8 mouse cellular contexts compared by ENCODE assay signal in the genomic region with DNA sequence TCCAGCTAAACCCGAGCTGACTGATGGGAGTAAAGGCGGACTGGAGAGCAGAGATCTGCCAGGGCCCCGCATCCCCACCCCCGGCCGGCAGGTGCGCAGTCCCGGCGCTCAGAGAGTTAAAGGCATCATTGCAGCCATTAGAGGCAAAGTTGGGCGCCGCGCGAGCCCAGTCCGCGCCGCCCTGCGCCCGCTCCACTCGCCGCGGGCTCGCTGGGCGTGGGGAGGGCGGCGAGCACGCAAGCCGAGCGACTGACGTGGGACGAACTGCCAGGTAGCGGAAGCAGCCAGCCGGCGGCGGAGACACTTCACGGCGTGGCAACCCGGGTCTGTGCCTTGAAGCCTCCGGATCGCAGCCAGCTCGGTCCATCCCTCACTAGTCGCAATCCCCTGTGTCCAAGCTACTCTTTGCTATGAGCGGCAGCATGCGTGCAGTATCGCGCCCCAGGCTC. TPM values are rescaled to one million over a fixed set of nuclear protein-coding genes. Genes with fewer than 3 reads are reported as not detected.
DNase-seq lines count a peak whose midpoint lies in the region; ATAC-seq and TF ChIP-seq lines count a peak whose summit lies in the region.

Gene Vstm2a, plus strand, starts transcription at position 252 of the 449 bp plus-strand sequence.

- TF ChIP-seq CTCF in kidney, postnatal 0 days (IDR thresholded peaks at IDR 0.05; ENCODE audit: low read depth): no peak
- no peak for TF ChIP-seq CTCF in liver, embryonic 14.5 days (IDR thresholded peaks at IDR 0.05; ENCODE audit: low read depth)

- no peak within 1 kb of the TSS for H3K27ac ChIP-seq in kidney, postnatal 0 days
- H3K27ac ChIP-seq in liver, embryonic 14.5 days: no peak within 1 kb of the TSS

- no peaks in the 10 kb centered on the region for H3K36me3 ChIP-seq in kidney, postnatal 0 days (ENCODE audit: insufficient read depth, low read length)
- H3K36me3 ChIP-seq in liver, embryonic 14.5 days (replicated peaks; ENCODE audit: control insufficient read depth, insufficient read depth, low read depth): no peaks in the 10 kb centered on the region

- peak within 1 kb of the TSS; percentile 44 for H3K4me3 ChIP-seq in kidney, postnatal 0 days (replicated peaks; ENCODE audit: low read depth, low read length)
- H3K4me3 ChIP-seq in liver, embryonic 14.5 days (ENCODE audit: insufficient read depth in 1 of 2, low read depth in 2 of 2, low read length in 2 of 2): peak within 1 kb of the TSS in 1 of 2 experiments; percentile 28; a peak in 2 of 4 replicates

- no peaks in the 10 kb centered on the region for H3K9me3 ChIP-seq in kidney, postnatal 0 days (replicated peaks; ENCODE audit: low read length)
- H3K9me3 ChIP-seq in liver, embryonic 14.5 days (ENCODE audit: control insufficient read depth, low read length): no peaks in the 10 kb centered on the region

- no peak for TF ChIP-seq EP300 in liver, embryonic 14.5 days (IDR thresholded peaks at IDR 0.05; ENCODE audit: low read depth)

- peak within 1 kb of the TSS; percentile 82 for H3K4me2 ChIP-seq in kidney, postnatal 0 days (ENCODE audit: low read length)
- peak within 1 kb of the TSS; percentile 41; the same call in 1 of the 2 replicates for H3K4me2 ChIP-seq in liver, embryonic 14.5 days (ENCODE audit: low read depth)

- H3K27me3 ChIP-seq in kidney, postnatal 0 days (ENCODE audit: insufficient read depth, low read length): peaks cover 25% of the 10 kb centered on the region
- peaks cover 36% of the 10 kb centered on the region for H3K27me3 ChIP-seq in liver, embryonic 14.5 days (ENCODE audit: control insufficient read depth, insufficient read depth, low read length)

- peak; percentile 3 for DNase-seq in lung, postnatal 14 days
- no peak for DNase-seq in lung, postnatal 10 days
- peak; percentile 66 to 69 for DNase-seq in cerebellum, postnatal 36 days
- peak; percentile 12 for DNase-seq in kidney, postnatal 0 days (ENCODE audit: low spot score)
- no peak for DNase-seq in liver, embryonic 14.5 days (ENCODE audit: low read depth in 3 of 3, low spot score in 3 of 3)
- peak; percentile 81 for DNase-seq in right cerebral cortex, postnatal 25 days
- no peak for DNase-seq in ovary, postnatal 14 days (ENCODE audit: low spot score)

- peak within 1 kb of the TSS; percentile 35; the same call in 1 of the 2 replicates for H3K9ac ChIP-seq in kidney, postnatal 0 days (ENCODE audit: low read depth, low read length)
- H3K9ac ChIP-seq in liver, embryonic 14.5 days (replicated peaks): no peak within 1 kb of the TSS

- WGBS in kidney, postnatal 0 days: under 1% methylated on average over 44 of the region's 44 CpGs
- under 1% methylated on average over 44 of the region's 44 CpGs for WGBS in liver, embryonic 14.5 days (ENCODE audit: insufficient replicate concordance)

- H3K4me1 ChIP-seq in kidney, postnatal 0 days (replicated peaks; ENCODE audit: insufficient read depth, low read length): no peaks in the 10 kb centered on the region
- H3K4me1 ChIP-seq in liver, embryonic 14.5 days (replicated peaks; ENCODE audit: control insufficient read depth in 2 of 2, insufficient read depth in 2 of 2, low read length in 1 of 2): no peaks in the 10 kb centered on the region

- peak; percentile 62 for ATAC-seq in granulocyte monocyte progenitor cell, adult 5-6 weeks (replicated peaks; ENCODE audit: poor library complexity, severe bottlenecking)
- ATAC-seq in kidney, postnatal 0 days (replicated peaks; ENCODE audit: low FRiP score, low read depth): peak; percentile 73
- no peak for ATAC-seq in liver, embryonic 14.5 days (ENCODE audit: insufficient read depth)

RNA-seq across cellular contexts. Expression of gene Vstm2a, which starts in this region (rescaled TPM):
- total RNA-seq in granulocyte monocyte progenitor cell, adult 5-6 weeks (2014; fragmentation: Nextera tagmentation): not detected in 2 replicates
- not detected in 2 replicates for total RNA-seq in granulocyte monocyte progenitor cell, adult 5-6 weeks (2017)
- polyA plus RNA-seq in kidney, postnatal 0 days (2015; fragmentation: Nextera tagmentation; extraction: Ambion mirVana): 1.5 and 2.0 TPM in 2 replicates
- polyA plus RNA-seq in liver, embryonic 14.5 days (2012; rRNA removed): 0.02 and 0.06 TPM in 2 replicates
- polyA plus RNA-seq in liver, embryonic 14.5 days (2014; fragmentation: Nextera tagmentation; extraction: Ambion mirVana): 0.13 TPM in 1 of 2 replicates, not detected in the other

Comparison
In these comparisons a context has a peak if more than half of its experiments do, and no peak if none do; other contexts are left out.
1. DNase-seq: peak in lung, postnatal 14 days (single experiment), cerebellum, postnatal 36 days (2 of 2), kidney, postnatal 0 days (single experiment) and right cerebral cortex, postnatal 25 days (single experiment); none in lung, postnatal 10 days (single experiment), liver, embryonic 14.5 days (0 of 3) and ovary, postnatal 14 days (single experiment).
2. Peak in ATAC-seq in granulocyte monocyte progenitor cell, adult 5-6 weeks; RNA of the gene not detected or under 1 TPM.